Mouse (Mus musculus) T-helper 2 cell (primary cell): ENCODE data around the gene Shank2.

Experiments used
- in situ Hi-C: fragments of 300-600 bp; cut with MboI, MseI; formaldehyde crosslinking; loops from one replicate; pipeline ENCODE4 v1.15.1; 2025; ENCODE audit warnings: high pct_unique_total_duplicates

The Shank2 gene

GRCm38 (mm10) chr7:144105952-144106351 lies 104.2 kb downstream of the Shank2 start:
- in situ Hi-C loops: no loop called here

- in situ Hi-C loops: no loop called here
These were observed 104.8 kb downstream of the Shank2 start for GRCm38 (mm10) chr7:144106352-144107011.

GRCm38 (mm10) chr7:144108141-144108540 lies 106.4 kb downstream of the Shank2 start:
- in situ Hi-C loops: no loop called here

- in situ Hi-C loops: no loop called here
These were observed 109.4 kb downstream of the Shank2 start for GRCm38 (mm10) chr7:144111026-144111604.

- in situ Hi-C loops: no loop called here
These were observed 110.3 kb downstream of the Shank2 start for GRCm38 (mm10) chr7:144111981-144112380.

- in situ Hi-C loops: no loop called here
These were observed 112.5 kb downstream of the Shank2 start for GRCm38 (mm10) chr7:144114230-144114629.

GRCm38 (mm10) chr7:144119562-144119961 lies 117.8 kb downstream of the Shank2 start:
- in situ Hi-C loops: no loop called here

GRCm38 (mm10) chr7:144132699-144133387 lies 131.1 kb downstream of the Shank2 start:
- in situ Hi-C loops: no loop called here

- in situ Hi-C loops: no loop called here
These were observed 131.8 kb downstream of the Shank2 start for GRCm38 (mm10) chr7:144133388-144133998.

GRCm38 (mm10) chr7:144134699-144135098 lies 133.0 kb downstream of the Shank2 start:
- in situ Hi-C loops: no loop called here

GRCm38 (mm10) chr7:144137827-144138226 lies 136.1 kb downstream of the Shank2 start:
- in situ Hi-C loops: no loop called here

GRCm38 (mm10) chr7:144138476-144138875 lies 136.7 kb downstream of the Shank2 start:
- in situ Hi-C loops: no loop called here

GRCm38 (mm10) chr7:144139691-144140090 lies 138.0 kb downstream of the Shank2 start:
- in situ Hi-C loops: no loop called here

- in situ Hi-C loops: no loop called here
These were observed 138.7 kb downstream of the Shank2 start for GRCm38 (mm10) chr7:144140470-144140869.

- in situ Hi-C loops: no loop called here
These were observed 140.3 kb downstream of the Shank2 start for GRCm38 (mm10) chr7:144142036-144142435.

- in situ Hi-C loops: no loop called here
These were observed 142.2 kb downstream of the Shank2 start for GRCm38 (mm10) chr7:144143941-144144340.

GRCm38 (mm10) chr7:144148111-144148510 lies 146.4 kb downstream of the Shank2 start:
- in situ Hi-C loops: no loop called here

- in situ Hi-C loops: no loop called here
These were observed 151.4 kb downstream of the Shank2 start for GRCm38 (mm10) chr7:144153124-144153523.

- in situ Hi-C loops: no loop called here
These were observed 152.0 kb downstream of the Shank2 start for GRCm38 (mm10) chr7:144153682-144154081.

GRCm38 (mm10) chr7:144157936-144158335 lies 156.2 kb downstream of the Shank2 start:
- in situ Hi-C loops: no loop called here

GRCm38 (mm10) chr7:144159556-144159955 lies 157.8 kb downstream of the Shank2 start:
- in situ Hi-C loops: no loop called here

GRCm38 (mm10) chr7:144160066-144160465 lies 158.3 kb downstream of the Shank2 start:
- in situ Hi-C loops: no loop called here
